Mouse (Mus musculus): ENCODE results near the gene Serpini2.
A peak's percentile ranks its signal among the peaks of the same experiment; 100 is the strongest.
"Not testable (repeated sequence)": the region's sequence is repeated elsewhere in the genome, so short reads cannot be mapped to it uniquely, and the experiment has no call there.

Serpini2 gene

DNA sequence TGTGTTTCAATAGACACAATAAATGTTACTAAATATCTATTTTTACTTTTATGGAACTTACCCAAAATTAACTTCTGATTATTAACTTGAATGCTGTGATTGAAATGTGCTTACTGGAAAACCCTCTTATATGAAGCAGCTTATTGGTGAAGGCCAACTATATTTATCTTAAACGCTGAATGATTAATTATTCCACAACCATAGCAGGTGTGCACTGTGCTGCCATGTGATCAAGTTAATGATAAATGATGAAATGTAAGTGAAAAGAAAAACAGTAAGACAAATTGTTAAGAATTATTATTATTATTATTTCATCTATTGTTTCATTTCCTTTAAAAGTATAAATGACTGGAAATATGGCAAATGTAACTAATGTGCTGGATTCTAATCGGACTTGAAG is at the start of gene Serpini2:
TSS of gene Serpini2 (minus strand) at position 101 of the 400 bp plus-strand sequence.
- no peak for DNase-seq

DNA sequence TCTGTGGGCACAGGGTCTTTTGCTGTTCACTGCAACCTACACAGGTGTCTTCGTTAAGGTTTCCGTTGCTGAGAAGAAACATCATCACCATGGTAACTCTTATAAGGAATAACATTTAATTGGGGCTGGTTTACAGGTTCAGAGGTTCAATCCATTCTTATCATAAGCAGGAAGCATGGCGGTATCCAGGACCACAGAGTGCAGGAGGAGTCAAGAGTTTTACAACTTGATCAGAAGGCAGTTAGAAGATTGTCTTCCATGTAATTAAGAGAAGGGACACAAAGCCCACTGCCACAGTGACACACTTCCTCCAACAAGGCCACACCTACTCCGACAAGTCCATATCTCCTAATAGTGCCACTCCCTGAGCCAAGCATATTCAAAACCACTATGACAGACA is 39.0 kb upstream of the Serpini2 start:
- DNase-seq, result no peak

DNA sequence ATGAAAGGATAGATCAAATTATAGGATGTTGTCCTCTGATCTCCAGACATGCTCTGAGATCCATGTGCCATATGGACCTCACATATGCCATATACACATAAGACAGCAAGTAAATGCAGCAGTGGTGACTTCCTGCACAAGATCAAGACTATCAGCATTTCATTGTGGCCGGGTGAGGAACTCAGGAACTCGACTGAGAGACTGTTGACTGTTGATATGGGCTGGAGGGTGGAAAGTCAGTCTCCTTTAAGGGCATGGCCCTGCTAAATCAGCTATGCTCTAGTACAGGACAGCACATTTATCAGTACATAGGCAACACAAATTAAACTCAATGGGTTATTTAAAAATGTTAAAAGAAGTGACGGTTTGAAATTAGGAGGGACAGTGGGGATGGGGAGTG is 38.4 kb upstream of the Serpini2 start:
- DNase-seq, result no peak

DNA sequence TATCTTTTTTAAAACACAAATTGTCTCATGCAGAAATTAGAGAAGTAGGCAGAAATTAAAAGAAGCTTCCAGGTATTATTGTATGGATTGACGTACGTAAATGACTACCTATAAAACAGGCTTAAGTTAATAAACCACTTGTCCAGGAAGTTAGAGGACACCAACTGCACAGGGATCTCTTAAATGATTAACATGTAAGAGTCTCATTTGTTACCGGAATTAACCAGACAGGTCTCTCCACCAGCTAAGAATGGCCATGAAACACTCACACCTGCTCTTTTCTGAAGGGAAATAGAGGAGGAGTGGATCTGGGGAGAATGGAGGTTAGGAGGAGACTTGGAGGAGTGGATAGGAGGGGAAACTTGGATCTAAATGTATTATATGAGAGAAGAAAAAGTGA is 35.7 kb upstream of the Serpini2 start:
- no peak for DNase-seq

DNA sequence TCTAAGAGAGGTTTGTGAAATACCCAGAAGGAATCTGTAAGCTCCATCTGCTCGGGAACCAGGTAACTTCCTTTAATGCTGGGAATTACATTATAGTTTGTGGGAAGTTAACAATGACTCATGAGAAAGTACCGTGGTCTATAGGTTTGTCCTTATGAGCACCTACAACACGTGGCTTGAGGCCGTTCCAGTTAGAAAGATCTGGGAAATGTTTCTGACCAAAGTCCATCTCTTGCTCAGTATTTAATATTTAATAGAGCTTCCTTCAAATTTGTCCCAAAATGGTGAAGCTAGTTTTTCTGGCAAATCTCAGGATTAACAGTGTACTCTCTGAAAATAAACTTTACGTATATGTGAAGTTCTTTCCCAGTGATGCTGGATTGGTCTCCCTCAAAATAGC is 34.7 kb upstream of the Serpini2 start:
- no peak for DNase-seq

DNA sequence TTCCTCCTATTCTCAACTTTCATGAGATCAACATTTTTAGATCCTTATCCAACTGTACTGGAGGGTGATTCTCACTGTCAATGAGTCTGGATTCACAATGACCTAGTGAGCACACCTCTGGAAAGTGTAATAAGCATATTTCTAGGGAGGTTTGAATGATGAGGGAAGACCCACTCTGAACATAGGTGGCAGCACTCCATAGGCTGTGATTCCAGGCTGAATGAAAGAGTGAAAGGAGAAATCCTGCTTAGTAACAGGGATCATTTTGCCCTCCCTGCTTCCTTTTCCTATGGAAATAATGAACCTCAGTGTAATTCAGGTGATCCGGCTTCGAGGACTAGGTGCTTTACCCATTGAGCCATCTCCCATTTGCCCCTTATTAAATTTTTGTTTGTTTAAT is 31.2 kb upstream of the Serpini2 start:
- DNase-seq, result no peak

DNA sequence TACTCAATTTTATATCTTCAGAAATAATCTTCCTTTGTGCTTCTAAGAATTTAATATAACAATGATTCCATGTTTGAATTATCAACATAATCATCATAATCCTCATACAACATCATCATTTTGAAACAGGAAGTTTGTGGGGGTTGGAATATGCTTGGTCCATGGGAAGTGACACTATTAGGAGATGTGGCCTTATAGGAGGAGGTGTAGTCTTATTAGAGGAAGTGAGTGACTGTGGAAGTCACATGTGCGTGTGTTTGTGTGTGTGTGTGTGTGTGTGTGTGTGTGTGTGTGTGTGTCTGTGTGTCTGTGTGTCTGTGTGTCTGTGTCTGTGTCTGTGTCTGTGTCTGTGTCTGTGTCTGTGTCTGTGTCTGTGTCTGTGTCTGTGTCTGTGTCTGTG is 29.6 kb upstream of the Serpini2 start:
- DNase-seq, result not testable (repeated sequence)

DNA sequence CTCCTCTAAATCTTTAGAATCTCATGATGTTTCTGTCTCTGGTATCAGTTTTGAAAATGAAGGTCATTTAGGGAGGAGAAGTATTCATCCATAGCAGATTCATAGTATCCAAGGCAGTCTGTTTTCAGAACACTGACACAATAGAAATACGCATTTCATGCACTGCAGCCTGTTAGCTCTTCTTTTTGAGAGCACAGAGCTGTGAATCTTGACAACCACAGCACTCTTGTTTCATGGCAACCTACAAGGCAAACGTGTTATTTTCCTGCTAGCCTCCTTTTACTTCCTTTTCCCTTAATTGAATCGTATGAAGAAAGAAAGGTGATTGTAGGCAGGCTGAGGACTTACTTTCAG is 27.9 kb upstream of the Serpini2 start:
- no peak for DNase-seq

DNA sequence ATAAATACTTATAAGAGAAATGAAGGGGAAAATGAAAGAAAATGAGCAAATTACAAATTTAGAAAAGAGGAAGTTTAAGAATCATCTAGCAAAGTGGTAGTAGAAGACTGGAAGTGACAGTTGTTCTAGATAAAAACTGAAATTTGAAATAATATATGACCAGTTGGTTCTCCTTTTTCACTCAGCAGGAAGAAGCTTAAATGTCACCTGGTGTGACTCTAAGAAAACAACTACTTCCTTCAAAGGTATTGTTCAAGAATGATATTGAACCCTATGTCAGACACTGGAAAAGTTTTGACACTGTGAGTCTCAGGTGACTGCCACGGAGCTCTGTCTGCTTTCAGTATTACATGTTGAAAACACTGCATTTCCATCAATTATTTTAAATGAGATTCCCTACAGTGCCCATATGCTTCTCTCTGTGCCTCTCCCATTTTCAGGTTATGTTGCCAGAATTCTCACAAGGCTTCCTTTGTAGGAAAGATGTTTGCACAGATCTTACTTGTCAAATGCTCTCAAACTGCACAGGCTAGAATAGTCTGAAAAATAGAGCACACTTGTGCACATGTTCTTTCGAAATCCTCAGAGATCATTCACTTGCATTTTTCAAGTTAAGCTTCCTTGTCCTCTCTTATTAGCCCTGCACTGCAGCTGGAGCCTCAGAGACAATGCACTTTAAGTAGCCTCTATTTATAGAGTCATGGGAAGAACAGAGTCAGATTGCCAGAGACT is 27.3 kb upstream of the Serpini2 start:
- no peak for DNase-seq

DNA sequence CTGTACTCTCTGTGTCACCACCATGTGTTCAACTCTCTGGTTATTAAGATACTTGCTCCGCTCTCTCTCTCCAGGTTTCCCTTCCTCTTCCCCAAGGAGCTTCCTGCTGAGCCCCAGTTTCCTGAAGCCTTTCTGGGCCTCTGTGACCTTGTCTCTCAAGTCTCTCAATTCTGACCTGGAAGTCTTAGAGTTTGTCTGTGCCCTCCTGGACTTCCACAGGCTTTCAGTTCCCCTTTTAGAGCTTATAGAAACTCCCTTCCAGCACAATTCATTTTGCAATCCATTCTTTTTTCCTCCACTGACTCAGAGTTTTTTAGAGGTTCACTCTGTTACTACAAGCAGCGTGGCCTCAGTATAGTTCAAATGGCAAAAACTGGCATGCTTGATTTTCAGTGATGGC is 23.4 kb upstream of the Serpini2 start:
- no peak for DNase-seq

DNA sequence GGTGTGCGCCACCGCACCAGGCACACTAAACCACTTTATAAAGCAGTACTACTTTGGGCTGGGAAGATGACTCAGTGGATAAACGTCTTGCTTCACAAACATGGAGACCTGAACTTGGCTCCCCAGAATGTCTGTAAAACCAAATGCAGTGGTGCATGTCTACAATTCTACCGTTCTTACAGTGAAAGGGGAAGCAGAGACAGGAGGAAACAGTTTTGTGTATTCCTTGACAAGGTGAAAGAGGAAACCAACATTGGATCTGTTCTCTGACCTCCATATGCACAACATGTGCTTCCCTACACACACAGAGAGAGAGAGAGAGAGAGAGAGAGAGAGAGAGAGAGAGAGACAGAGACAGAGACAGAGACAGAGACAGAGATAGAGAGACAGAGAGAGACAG is 7.6 kb upstream of the Serpini2 start:
- DNase-seq, result no peak

DNA sequence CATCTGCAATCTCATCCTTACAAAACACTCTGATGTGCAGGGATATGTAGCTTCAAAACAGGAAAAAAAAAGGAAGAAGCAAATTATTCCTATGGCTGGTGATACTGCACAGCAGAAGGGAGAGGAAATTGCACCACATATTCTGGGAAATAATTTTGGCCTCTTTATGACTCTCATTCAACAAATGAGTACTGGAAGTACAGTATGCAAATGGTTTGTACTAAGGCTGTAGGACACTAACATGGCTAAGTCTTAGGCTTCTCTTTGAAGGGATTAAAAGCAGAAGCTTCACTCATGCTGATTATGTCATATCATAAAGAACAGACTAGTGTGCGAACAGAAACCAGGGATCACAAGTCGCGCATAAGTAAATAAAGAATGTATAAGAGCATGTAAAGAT is 6.6 kb upstream of the Serpini2 start:
- DNase-seq, result no peak

DNA sequence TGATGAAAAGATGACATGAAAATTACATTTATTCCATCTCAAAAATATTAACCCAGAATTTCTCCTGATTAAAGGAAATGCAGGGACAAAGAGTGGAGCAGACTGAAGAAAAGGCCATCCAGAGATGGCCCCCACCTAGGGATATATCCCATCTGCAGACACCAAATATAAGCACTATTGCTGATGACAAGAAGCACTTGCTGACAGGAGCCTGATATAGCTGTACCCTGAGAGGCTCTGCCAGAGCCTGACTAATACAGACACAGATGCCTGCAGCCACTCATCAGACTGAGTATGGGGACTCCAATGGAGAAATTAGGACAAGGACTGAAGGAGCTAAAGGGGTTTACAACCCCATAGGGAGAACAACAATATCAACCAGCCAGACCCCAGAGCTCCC is 5.2 kb upstream of the Serpini2 start:
- no peak for DNase-seq

DNA sequence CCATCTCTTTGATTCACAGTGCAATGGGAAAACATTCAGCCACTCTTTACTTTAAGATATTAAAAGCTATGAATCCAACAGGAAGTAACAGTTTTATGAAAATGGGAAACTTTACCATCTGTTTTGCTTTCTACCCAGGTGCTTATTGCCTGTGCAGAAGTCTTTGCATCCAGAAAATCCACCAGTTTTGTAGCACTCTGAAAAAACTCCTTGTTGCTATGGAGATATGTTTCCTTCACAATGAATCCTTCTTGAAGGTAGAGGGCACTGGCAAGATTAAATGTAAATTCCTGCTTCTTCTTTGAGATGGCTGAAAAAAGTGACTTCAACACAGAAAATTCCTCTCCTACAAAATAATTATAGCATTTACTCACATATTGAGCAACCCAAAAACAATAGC is 10.5 kb downstream of the Serpini2 start:
- DNase-seq, result no peak

DNA sequence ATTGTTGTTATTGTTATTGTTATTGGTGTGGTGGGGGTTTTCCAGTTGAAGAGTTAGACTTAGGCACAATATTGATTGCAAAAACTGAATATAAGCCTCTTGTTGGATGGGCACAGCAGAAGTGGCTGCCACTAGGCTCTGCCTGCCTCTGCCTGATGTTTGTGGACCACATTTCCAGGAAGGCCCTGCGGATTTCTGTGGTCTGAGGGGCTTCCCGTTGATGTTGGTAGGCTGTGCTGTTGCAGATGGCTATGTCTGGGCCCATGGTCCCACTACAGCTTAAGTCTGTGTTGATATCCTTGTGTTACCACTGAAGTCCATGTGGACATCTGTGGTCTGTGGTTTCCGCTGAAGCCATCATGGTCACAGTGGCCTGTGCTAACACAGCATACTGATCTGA is 50.2 kb downstream of the Serpini2 start:
- DNase-seq, result no peak

DNA sequence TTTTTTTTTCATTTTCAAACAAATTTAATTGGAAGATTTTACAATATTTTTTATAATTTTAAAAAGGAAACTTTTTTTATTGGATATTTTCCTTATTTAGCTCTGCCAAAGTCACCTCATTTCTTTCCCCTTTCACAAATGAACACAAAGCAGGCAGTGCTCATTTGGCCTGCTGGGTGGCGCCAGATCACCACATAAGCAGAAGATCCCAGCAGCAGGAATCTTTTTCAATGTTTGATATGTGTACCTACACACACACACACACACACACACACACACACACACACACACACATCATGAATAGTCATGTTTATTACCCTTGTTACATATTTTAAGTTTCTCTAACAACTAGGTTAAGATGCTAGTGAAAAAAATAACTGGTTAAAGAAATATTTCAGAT is 50.7 kb downstream of the Serpini2 start:
- peak; percentile 54 for DNase-seq

DNA sequence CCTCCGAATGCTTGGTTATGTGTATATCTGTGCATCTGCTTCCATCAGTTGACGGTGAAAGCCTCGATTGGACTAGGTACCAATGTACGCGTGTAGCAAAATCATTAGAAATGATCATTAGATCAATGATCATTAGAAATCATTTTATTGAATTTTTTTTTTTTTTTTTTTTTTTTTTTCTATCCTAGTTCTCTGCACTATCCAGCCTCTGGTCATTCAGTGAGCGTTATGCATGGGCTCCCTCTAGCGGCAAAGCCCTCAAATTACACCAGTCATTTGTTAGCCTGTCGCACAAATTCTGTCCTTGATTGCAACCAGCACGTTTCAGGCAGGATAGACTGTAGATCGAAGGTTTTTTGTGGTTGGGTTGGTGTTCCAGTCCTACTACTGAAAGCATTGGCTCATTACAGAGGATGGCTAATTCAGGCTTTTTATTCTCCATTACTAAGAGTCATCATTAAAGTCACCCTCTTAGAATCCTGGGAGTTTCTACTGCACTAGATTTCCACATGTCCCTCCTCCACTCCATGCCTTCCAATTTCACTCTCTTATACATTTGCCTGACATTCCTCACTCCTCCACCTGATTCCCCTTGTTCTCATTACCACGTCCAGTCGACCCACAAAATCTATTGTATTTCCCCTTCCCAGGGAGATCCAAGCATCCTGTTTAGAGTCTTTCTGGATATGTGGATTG is 66.9 kb downstream of the Serpini2 start:
- DNase-seq, result peak; percentile 62
